Mouse (Mus musculus) cerebellum, postnatal 10 days (tissue): ENCODE results near the gene Rfx3.

Experiments used
- DNase-seq, 2 experiments: peaks; one replicate each; pipeline ENCODE4 v3.0.0; 2021; ENCODE audit warnings: mixed read lengths in 2 of 2

Gene Rfx3

GRCm38 (mm10) chr19:27904655-27905054 lies 106.3 kb downstream of the Rfx3 start:
- peak; percentile 33 to 34 for DNase-seq

- peak in 1 of 2 experiments; percentile 7 for DNase-seq
These were observed 106.8 kb downstream of the Rfx3 start for GRCm38 (mm10) chr19:27904209-27904608.

GRCm38 (mm10) chr19:27902601-27903000 lies 108.4 kb downstream of the Rfx3 start:
- DNase-seq, result no peak

- no peak for DNase-seq
These were observed 109.3 kb downstream of the Rfx3 start for GRCm38 (mm10) chr19:27901693-27902092.

GRCm38 (mm10) chr19:27884520-27884919 lies 126.4 kb downstream of the Rfx3 start:
- DNase-seq, result no peak

- DNase-seq, result no peak
These were observed 133.5 kb downstream of the Rfx3 start for GRCm38 (mm10) chr19:27877429-27877828.

GRCm38 (mm10) chr19:27870794-27871193 lies 140.2 kb downstream of the Rfx3 start:
- no peak for DNase-seq

GRCm38 (mm10) chr19:27859641-27860040 lies 151.3 kb downstream of the Rfx3 start:
- no peak for DNase-seq

- no peak for DNase-seq
These were observed 162.0 kb downstream of the Rfx3 start for GRCm38 (mm10) chr19:27848946-27849345.

GRCm38 (mm10) chr19:27847055-27847454 lies 163.9 kb downstream of the Rfx3 start:
- DNase-seq, result no peak

- peak; percentile 28 to 55 for DNase-seq
These were observed 172.3 kb downstream of the Rfx3 start for GRCm38 (mm10) chr19:27838635-27839034.

GRCm38 (mm10) chr19:27838041-27838440 lies 172.9 kb downstream of the Rfx3 start:
- DNase-seq, result peak; percentile 9 to 37

- no peak for DNase-seq
These were observed 178.5 kb downstream of the Rfx3 start for GRCm38 (mm10) chr19:27832448-27832847.

GRCm38 (mm10) chr19:27828316-27828715 lies 182.7 kb downstream of the Rfx3 start:
- peak; percentile 6 to 13 for DNase-seq

GRCm38 (mm10) chr19:27817661-27818060 lies 193.3 kb downstream of the Rfx3 start:
- peak; percentile 8 to 9 for DNase-seq

- DNase-seq, result peak; percentile 18 to 22
These were observed 230.9 kb downstream of the Rfx3 start for GRCm38 (mm10) chr19:27780030-27780429.

GRCm38 (mm10) chr19:27770716-27771265 lies 240.2 kb downstream of the Rfx3 start:
- peak; percentile 37 to 56 for DNase-seq

- DNase-seq, result peak; percentile 56 to 70
These were observed 242.5 kb downstream of the Rfx3 start for GRCm38 (mm10) chr19:27768444-27768843.

GRCm38 (mm10) chr19:27760309-27760708 lies 250.7 kb downstream of the Rfx3 start:
- no peak for DNase-seq

- no peak for DNase-seq
These were observed 251.6 kb downstream of the Rfx3 start for GRCm38 (mm10) chr19:27759347-27759746.

- DNase-seq, result no peak
These were observed 263.7 kb downstream of the Rfx3 start for GRCm38 (mm10) chr19:27747301-27747700.

GRCm38 (mm10) chr19:27738908-27739307 lies 272.1 kb downstream of the Rfx3 start:
- DNase-seq, result no peak

GRCm38 (mm10) chr19:27736571-27736970 lies 274.4 kb downstream of the Rfx3 start:
- no peak for DNase-seq

- DNase-seq, result no peak
These were observed 292.0 kb downstream of the Rfx3 start for GRCm38 (mm10) chr19:27718931-27719330.

GRCm38 (mm10) chr19:27716274-27716673 lies 294.7 kb downstream of the Rfx3 start:
- DNase-seq, result no peak
